Mouse (Mus musculus) MEL (cell line): Measurements from ENCODE around the gene Als2. TPM values are rescaled to one million over a fixed set of nuclear protein-coding genes. Genes with fewer than 3 reads are reported as not detected.

ENCODE experiments used
- DNase-seq: peaks from one replicate; pipeline ENCODE4 v3.0.0; 2011; ENCODE audit warnings: low read depth, low spot score
- H3K27ac ChIP-seq: 2 replicates; pipeline ENCODE4 v1.5.1; 2012; ENCODE audit warnings: low read depth, mild to moderate bottlenecking, control low read depth, low read length, moderate library complexity; ENCODE audit not compliant: control insufficient read depth
- H3K27me3 ChIP-seq, 2 experiments: fragments of 150-350 bp in 1 of 2; sonication (generic) in 1 of 2; 2 replicates each; pipeline ENCODE4 v1.6.1; 2012; ENCODE audit warnings: low read length in 2 of 2, mild to moderate bottlenecking in 2 of 2, improper control_type of control experiment in 1 of 2, moderate library complexity in 1 of 2; ENCODE audit not compliant: insufficient read depth in 2 of 2, control insufficient read depth in 1 of 2
- H3K36me3 ChIP-seq, 2 experiments: 2 replicates each; pipeline ENCODE4 v1.6.1; 2012 to 2014; ENCODE audit warnings: low read length in 2 of 2, improper control_type of control experiment in 1 of 2, inconsistent platforms in 1 of 2, mild to moderate bottlenecking in 1 of 2; ENCODE audit not compliant: insufficient read depth in 2 of 2, control insufficient read depth in 1 of 2
- H3K4me1 ChIP-seq, 2 experiments: fragments of 150-350 bp in 1 of 2; sonication (generic) in 1 of 2; 2 replicates each; pipeline ENCODE4 v1.6.1; 2012; ENCODE audit warnings: low read length in 2 of 2, improper control_type of control experiment in 1 of 2, mild to moderate bottlenecking in 1 of 2; ENCODE audit not compliant: insufficient read depth in 2 of 2, control insufficient read depth in 1 of 2
- H3K4me3 ChIP-seq, 2 experiments: fragments of 150-350 bp in 1 of 2; sonication (generic) in 1 of 2; 2 replicates each; pipeline ENCODE4 v1.5.1; 2012; ENCODE audit warnings: low read depth in 2 of 2, low read length in 2 of 2, mild to moderate bottlenecking in 2 of 2, moderate library complexity in 2 of 2, control low read depth in 1 of 2, improper control_type of control experiment in 1 of 2; ENCODE audit not compliant: control insufficient read depth in 1 of 2, insufficient read depth in 1 of 2
- H3K79me2 ChIP-seq: 2 replicates; pipeline ENCODE4 v1.6.1; 2012; ENCODE audit warnings: mild to moderate bottlenecking, low read length, moderate library complexity; ENCODE audit not compliant: control insufficient read depth, poor library complexity, insufficient read depth
- H3K9ac ChIP-seq: 2 replicates; pipeline ENCODE4 v1.6.1; 2012; ENCODE audit warnings: low read depth, mild to moderate bottlenecking, control low read depth, low read length, moderate library complexity; ENCODE audit not compliant: control insufficient read depth, poor library complexity, severe bottlenecking
- H3K9me3 ChIP-seq: fragments of 150-350 bp; sonication (generic); replicated peaks from 2 replicates; pipeline ENCODE4 v1.6.1; 2012; ENCODE audit warnings: mild to moderate bottlenecking, low read length, improper control_type of control experiment, moderate library complexity; ENCODE audit not compliant: insufficient read depth
- BHLHE40 ChIP-seq: IDR thresholded peaks from 2 replicates; pipeline ENCODE4 v1.6.1; 2012; ENCODE audit warnings: low read depth, mild to moderate bottlenecking, inconsistent platforms, low read length, improper control_type of control experiment, borderline replicate concordance
- CHD1 ChIP-seq: IDR thresholded peaks from 2 replicates; pipeline ENCODE4 v1.6.1; 2012; ENCODE audit warnings: low read depth, mild to moderate bottlenecking, inconsistent platforms, low read length, improper control_type of control experiment
- CTCF ChIP-seq, 3 experiments: IDR thresholded peaks in 2 of 3; conservative IDR thresholded peaks in 1 of 3; 2 replicates each; pipeline ENCODE4 v1.5.1; 2011 to 2012; ENCODE audit warnings: low read length in 3 of 3, low read depth in 2 of 3, mild to moderate bottlenecking in 2 of 3, improper control_type of control experiment in 1 of 3, inconsistent platforms in 1 of 3, mixed read lengths in 1 of 3, moderate library complexity in 1 of 3; ENCODE audit not compliant: control insufficient read depth in 1 of 3, insufficient read depth in 1 of 3, poor library complexity in 1 of 3, severe bottlenecking in 1 of 3
- ELF1 ChIP-seq: IDR thresholded peaks from 2 replicates; pipeline ENCODE4 v1.6.1; 2014; ENCODE audit warnings: low read depth, mild to moderate bottlenecking, inconsistent platforms, low read length, improper control_type of control experiment, moderate library complexity
- ETS1 ChIP-seq: IDR thresholded peaks from 2 replicates; pipeline ENCODE4 v1.6.1; 2012; ENCODE audit warnings: low read depth, mild to moderate bottlenecking, inconsistent platforms, low read length, improper control_type of control experiment, moderate library complexity
- GATA1 ChIP-seq: IDR thresholded peaks from 2 replicates; pipeline ENCODE4 v1.6.1; 2011; ENCODE audit warnings: low read depth, low read length, improper control_type of control experiment
- HCFC1 ChIP-seq: IDR thresholded peaks from 2 replicates; pipeline ENCODE4 v1.6.1; 2012; ENCODE audit warnings: low read depth, mild to moderate bottlenecking, inconsistent platforms, low read length, improper control_type of control experiment, moderate library complexity
- JUND ChIP-seq: IDR thresholded peaks from 2 replicates; pipeline ENCODE4 v1.6.1; 2011; ENCODE audit warnings: low read depth, mild to moderate bottlenecking, improper control_type of control experiment, low read length
- MAX ChIP-seq: IDR thresholded peaks from 2 replicates; pipeline ENCODE4 v1.6.1; 2011; ENCODE audit warnings: low read length, improper control_type of control experiment
- MEF2A ChIP-seq: IDR thresholded peaks from 2 replicates; pipeline ENCODE4 v1.6.1; 2014; ENCODE audit warnings: low read depth, mild to moderate bottlenecking, inconsistent platforms, low read length, improper control_type of control experiment; ENCODE audit not compliant: poor library complexity, insufficient replicate concordance, severe bottlenecking; ENCODE audit errors: extremely low read depth
- MXI1 ChIP-seq: IDR thresholded peaks from 2 replicates; pipeline ENCODE4 v1.6.1; 2011; ENCODE audit warnings: mild to moderate bottlenecking, low read depth, low read length, improper control_type of control experiment
- MYB ChIP-seq: IDR thresholded peaks from 2 replicates; pipeline ENCODE4 v1.6.1; 2011; ENCODE audit warnings: mild to moderate bottlenecking, low read depth, low read length, improper control_type of control experiment
- MYC ChIP-seq: IDR thresholded peaks from 2 replicates; pipeline ENCODE4 v1.6.1; 2011; ENCODE audit warnings: low read depth, mild to moderate bottlenecking, low read length, improper control_type of control experiment, moderate library complexity
- NELFE ChIP-seq: IDR thresholded peaks from 2 replicates; pipeline ENCODE4 v1.6.1; 2011; ENCODE audit warnings: low read depth, low read length, improper control_type of control experiment
- POLR2A ChIP-seq, 2 experiments: IDR thresholded peaks; 2 replicates each; pipeline ENCODE4 v1.6.1; 2011 to 2012; ENCODE audit warnings: low read length in 2 of 2, mild to moderate bottlenecking in 2 of 2, control low read depth in 1 of 2, improper control_type of control experiment in 1 of 2, low read depth in 1 of 2, moderate library complexity in 1 of 2; ENCODE audit not compliant: control insufficient read depth in 1 of 2, insufficient read depth in 1 of 2, poor library complexity in 1 of 2
- POLR2AphosphoS2 ChIP-seq: IDR thresholded peaks from 2 replicates; pipeline ENCODE4 v1.6.1; 2011; ENCODE audit warnings: low read length, improper control_type of control experiment
- RAD21 ChIP-seq: IDR thresholded peaks from 2 replicates; pipeline ENCODE4 v1.6.1; 2011; ENCODE audit warnings: mild to moderate bottlenecking, low read depth, low read length, improper control_type of control experiment
- SIN3A ChIP-seq: IDR thresholded peaks from 2 replicates; pipeline ENCODE4 v1.6.1; 2012; ENCODE audit warnings: low read length, improper control_type of control experiment, inconsistent platforms
- SMC3 ChIP-seq: IDR thresholded peaks from 2 replicates; pipeline ENCODE4 v1.6.1; 2011; ENCODE audit warnings: low read depth, low read length, improper control_type of control experiment
- TBP ChIP-seq: IDR thresholded peaks from 2 replicates; pipeline ENCODE4 v1.8.0; 2011; ENCODE audit warnings: low read depth, low read length, improper control_type of control experiment
- USF1 ChIP-seq: IDR thresholded peaks from 2 replicates; pipeline ENCODE4 v1.6.1; 2014; ENCODE audit warnings: low read depth, mild to moderate bottlenecking, inconsistent platforms, low read length, improper control_type of control experiment, moderate library complexity
- USF2 ChIP-seq, 2 experiments: IDR thresholded peaks; 2 replicates each; pipeline ENCODE4 v1.6.1; 2011 to 2012; ENCODE audit warnings: improper control_type of control experiment in 2 of 2, low read length in 2 of 2, borderline replicate concordance in 1 of 2, inconsistent platforms in 1 of 2, low read depth in 1 of 2, mild to moderate bottlenecking in 1 of 2; ENCODE audit not compliant: insufficient read depth in 1 of 2
- ZC3H11A ChIP-seq: IDR thresholded peaks from 2 replicates; pipeline ENCODE4 v1.6.1; 2012; ENCODE audit warnings: low read depth, mild to moderate bottlenecking, inconsistent platforms, low read length, improper control_type of control experiment
- ZNF384 ChIP-seq: IDR thresholded peaks from 2 replicates; pipeline ENCODE4 v1.6.1; 2012; ENCODE audit warnings: low read depth, mild to moderate bottlenecking, inconsistent platforms, low read length, improper control_type of control experiment
- polyA plus RNA-seq, 2 experiments: library from polyadenylated mRNA; stranded (reverse) in 1 of 2; unstranded in 1 of 2; fragments of >175 nt in 1 of 2; fragments of >200 nt in 1 of 2; gene quantifications; 2 replicates each; pipeline versions ENCODE4 v1.2.1 to v1.2.4; 2012; ENCODE audit warnings: low replicate concordance in 2 of 2, low read depth in 1 of 2; ENCODE audit not compliant: insufficient read length in 2 of 2, insufficient read depth in 1 of 2, missing spikeins in 1 of 2
- total RNA-seq: library from RNA; depleted of rRNA; stranded (reverse); fragments of 300-350 nt; gene quantifications from 2 replicates; pipeline ENCODE4 v1.2.3, GENCODE M21; 2012; rRNA removed

Gene Als2
- total RNA-seq (7.4 and 9.1 TPM in 2 replicates), polyA plus RNA-seq (1 to 10 TPM in 1 of 2 experiments, not detected in 1; 8.5 TPM)

- no peaks in the 10 kb centered on the region for H3K9me3 ChIP-seq
- no peaks in the 10 kb centered on the region for H3K27me3 ChIP-seq
- H3K4me3 ChIP-seq: peak within 1 kb of the TSS; percentile 86 to 91
- peak within 1 kb of the TSS; percentile 32 for H3K27ac ChIP-seq
- peak; percentile 81 for TF ChIP-seq USF1
- peak; percentile 8; the same call in 1 of the 2 replicates for TF ChIP-seq SMC3
- no peak; the same call in 1 of the 2 replicates for TF ChIP-seq MXI1
- TF ChIP-seq JUND: no peak
- peak; percentile 68 for TF ChIP-seq SIN3A
- TF ChIP-seq RAD21: no peak
- TF ChIP-seq MEF2A: no peak
- TF ChIP-seq HCFC1: peak; percentile 80
- TF ChIP-seq ETS1: peak; percentile 66
- TF ChIP-seq TBP: no peak
- peak; percentile 72 for TF ChIP-seq NELFE
- peak; percentile 71 to 89 for TF ChIP-seq POLR2A (IDR thresholded peaks at IDR 0.05; ENCODE audit: control insufficient read depth in 1 of 2, insufficient read depth in 1 of 2, low read depth in 1 of 2, low read length in 2 of 2, poor library complexity in 1 of 2)
- TF ChIP-seq BHLHE40: no peak
- no peak for TF ChIP-seq CHD1
- TF ChIP-seq MYB: no peak
- no peak for TF ChIP-seq ZNF384
- 0 out of 6 replicates have a peak, but pooled peaks of 1 of the 3 experiments have one; percentile 2 for TF ChIP-seq CTCF (IDR thresholded peaks at IDR 0.05 in 2 of 3, conservative IDR thresholded peaks at IDR 0.05 in 1 of 3; ENCODE audit: control insufficient read depth in 1 of 3, insufficient read depth in 1 of 3, low read depth in 2 of 3, low read length in 3 of 3, poor library complexity in 1 of 3, severe bottlenecking in 1 of 3)
- TF ChIP-seq USF2 (IDR thresholded peaks at IDR 0.05; ENCODE audit: borderline replicate concordance in 1 of 2, insufficient read depth in 1 of 2, low read depth in 1 of 2, low read length in 2 of 2): no peak
- no peak for TF ChIP-seq GATA1
- TF ChIP-seq MAX: no peak
- TF ChIP-seq, all 39 proteins: peak for 8
- Histone ChIP-seq H3K9ac (peak within 1 kb of the TSS; percentile 83), H3K4me1 (peaks cover 2 to 8% of the 10 kb centered on the region in 2 experiments; a peak in 2 of 4 replicates), H3K36me3 (no peaks in the 10 kb centered on the region), H3K79me2 (peaks cover 3% of the 10 kb centered on the region; the same call in 1 of the 2 replicates)
- DNase-seq: peak; percentile 97
These were observed at the start of gene Als2 for GRCm38 (mm10) chr1:59236856-59237441. TSS of gene Als2 (minus strand) at chr1:59237231.

DNA sequence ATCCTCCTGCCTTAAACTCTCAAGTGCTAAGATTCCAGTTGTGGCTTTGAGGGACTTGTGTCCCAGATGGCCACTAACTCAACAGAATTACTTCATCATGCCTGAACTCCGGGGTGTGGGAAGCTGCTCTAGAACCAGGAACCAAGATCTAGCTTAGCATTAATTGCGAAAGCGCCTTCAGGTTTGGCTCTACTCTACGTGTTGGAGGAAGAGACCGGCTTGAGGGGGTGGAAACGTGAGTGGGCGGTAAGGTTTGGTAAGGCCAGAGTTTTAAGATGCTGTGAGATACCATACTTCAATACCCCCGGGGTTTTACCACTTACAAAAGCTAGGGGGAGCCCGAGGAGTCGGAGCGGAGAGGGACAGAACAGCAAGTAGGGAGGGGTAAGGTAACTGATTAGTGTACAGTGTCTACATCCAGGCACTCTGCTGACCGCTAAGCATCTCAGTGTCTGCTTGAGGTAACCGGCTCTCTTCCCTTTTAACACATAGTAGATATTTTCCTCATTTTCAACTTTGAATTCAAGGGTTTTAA, 49.4 kb upstream of the Als2 start:
- Histone ChIP-seq H3K4me1 (0 out of 4 replicates have a peak, but pooled peaks cover 0 to 3% of the 10 kb centered on the region in 2 experiments), H3K27me3 (peaks cover 10 to 20% of the 10 kb centered on the region in 2 experiments), H3K9ac (no peak overlapping the region), H3K9me3 (no peaks in the 10 kb centered on the region), H3K27ac (no peak overlapping the region), H3K4me3 (no peak overlapping the region), H3K79me2 (no peaks in the 10 kb centered on the region), H3K36me3 (no peaks in the 10 kb centered on the region)
- DNase-seq: peak; percentile 61
- TF ChIP-seq POLR2AphosphoS2 (no peak), HCFC1 (no peak), ZC3H11A (peak; percentile 44), MYC (no peak), ELF1 (no peak), RAD21 (peak; percentile 57), SMC3 (peak; percentile 64), CTCF (IDR thresholded peaks at IDR 0.05 in 2 of 3, conservative IDR thresholded peaks at IDR 0.05 in 1 of 3; ENCODE audit: control insufficient read depth in 1 of 3, insufficient read depth in 1 of 3, low read depth in 2 of 3, low read length in 3 of 3, poor library complexity in 1 of 3, severe bottlenecking in 1 of 3) (peak; percentile 59 to 71 (median 70))
